Mouse (Mus musculus) Patski (cell line): ENCODE results near the gene Ubl3. TPM values are rescaled to one million over a fixed set of nuclear protein-coding genes. Genes with fewer than 3 reads are reported as not detected.

Experiments
- ATAC-seq: fragments of 100-300 bp; one replicate; pipeline ENCODE4 v1.8.0; 2021
- CTCF ChIA-PET: fragments of 350-600 bp; sonication (Branson Sonifier 250); formaldehyde crosslinking; loops from one replicate; lab custom pipeline; 2022; ENCODE audit warnings: inconsistent platforms; lab: Charles Lee
- POLR2A ChIA-PET: fragments of 350-600 bp; sonication (Branson Sonifier 250); formaldehyde crosslinking; loops from one replicate; lab custom pipeline; 2022; ENCODE audit warnings: antibody characterized with exemption, inconsistent platforms; lab: Charles Lee
- DNase-seq: peaks from one replicate; pipeline ENCODE4 v3.0.0-alpha.2; 2011; ENCODE audit warnings: low read depth, low spot score
- H3K27me3 ChIP-seq: fragments of 371-371 bp; one replicate; pipeline ENCODE4 v1.5.1; 2021
- CTCF ChIP-seq: fragments of 100-300 bp; IDR thresholded peaks from one replicate; pipeline ENCODE4 v1.5.1; 2021
- in situ Hi-C: fragments of 300-500 bp; cut with MboI; formaldehyde crosslinking; loops from 3 replicates; pipeline ENCODE4 v1.11.1; 2018; ENCODE audit warnings: low pct_unique_long_range_greater_than_20kb, mixed read lengths
- polyA plus RNA-seq: library from polyadenylated mRNA; unstranded; gene quantifications from one replicate; pipeline ENCODE4 v1.2.3, GENCODE M21; 2021

The Ubl3 gene
- polyA plus RNA-seq, 1 experiment from 2014 or later: 131 TPM

DNA sequence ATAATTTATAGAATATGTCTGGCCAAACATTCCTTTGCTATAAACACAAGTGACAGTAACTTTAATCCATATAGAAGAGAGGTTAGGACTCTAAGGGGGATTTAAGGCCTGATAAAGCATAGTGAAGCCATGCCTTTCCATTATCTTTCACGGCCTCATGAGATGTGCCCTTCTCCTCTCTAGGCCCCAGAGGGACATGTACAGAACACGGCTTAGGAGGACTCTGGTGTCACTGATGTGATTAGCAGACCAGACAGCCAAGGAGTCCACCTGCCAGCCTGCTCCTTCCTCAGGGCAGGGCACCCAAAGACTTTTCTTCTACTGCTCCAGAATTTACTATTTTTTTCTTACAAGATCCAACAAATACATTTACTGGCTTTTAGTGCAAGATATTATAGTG lies 42.3 kb downstream of the Ubl3 start:
- no peaks in the 10 kb centered on the region for H3K27me3 ChIP-seq
- no peak for ATAC-seq
- TF ChIP-seq CTCF: no peak
- DNase-seq: no peak
- CTCF ChIA-PET: no interaction called here
- POLR2A ChIA-PET: no interaction called here
- in situ Hi-C loops: no loop called here

DNA sequence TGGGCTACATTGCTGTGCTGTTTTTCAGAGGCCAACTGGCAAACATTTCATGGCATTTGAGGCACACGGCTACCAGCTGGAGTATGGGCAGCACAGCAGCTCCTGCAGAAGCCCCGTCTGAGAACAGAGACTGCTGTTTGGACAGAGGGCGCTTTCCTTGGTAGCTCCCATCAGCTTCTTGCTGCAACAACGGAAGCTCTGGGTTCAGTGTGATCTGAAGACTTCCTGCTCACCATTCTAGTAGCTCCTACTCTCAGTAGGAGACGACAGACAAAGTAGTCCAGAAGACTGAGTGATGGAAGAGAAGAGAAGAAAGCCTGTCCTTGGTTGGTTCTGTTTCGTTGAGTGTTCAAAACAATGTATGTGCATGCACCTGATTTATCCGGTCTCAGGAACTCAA lies 42.9 kb downstream of the Ubl3 start:
- DNase-seq (no peak), ATAC-seq (no peak)
- ChIA-PET CTCF (interaction anchor here (1.4 kb wide), 1 partner anchor 12 kb away, joined by 3 read pairs; no protein-coding TSS in a partner anchor), POLR2A (no interaction called here)
- no peaks in the 10 kb centered on the region for H3K27me3 ChIP-seq
- no peak for TF ChIP-seq CTCF
- in situ Hi-C loops: no loop called here

DNA sequence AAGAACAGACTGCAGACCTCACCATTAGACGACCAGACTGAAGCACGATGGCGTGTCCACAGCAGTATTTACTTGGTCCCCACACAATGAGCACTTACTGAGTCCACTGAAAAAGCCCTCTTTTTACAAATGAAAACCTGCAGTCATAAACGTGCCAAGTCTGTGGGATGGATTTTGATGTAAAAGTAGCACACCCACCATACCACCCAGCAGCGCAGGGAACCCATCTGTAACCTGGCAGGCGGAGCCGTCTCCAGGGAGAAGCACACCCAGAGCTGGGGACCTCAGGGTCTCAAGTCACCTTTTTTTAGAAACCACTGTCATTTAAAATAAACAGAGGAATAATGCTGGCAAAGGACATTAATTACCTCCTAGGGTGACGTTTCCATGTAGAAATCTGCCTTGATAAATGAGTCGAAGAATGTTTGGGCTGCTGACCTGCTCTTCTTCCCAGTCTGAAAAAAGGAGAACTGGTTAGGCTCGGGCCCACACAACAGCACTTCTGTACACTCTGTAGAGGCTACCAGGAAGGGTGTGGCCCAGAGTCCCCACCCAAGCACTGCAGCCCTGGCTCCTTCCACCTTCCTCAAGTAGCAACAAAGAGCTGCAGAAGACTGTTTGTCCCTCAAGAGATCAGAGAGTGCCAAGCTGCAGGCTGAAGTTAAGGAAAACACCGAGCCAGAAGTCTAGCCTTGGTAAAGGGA lies 43.5 kb downstream of the Ubl3 start:
- in situ Hi-C loops: no loop called here
- ChIA-PET POLR2A (no interaction called here), CTCF (interaction anchor here (1.4 kb wide), 1 partner anchor 11 kb away, joined by 3 read pairs; no protein-coding TSS in a partner anchor)
- DNase-seq (no peak), ATAC-seq (no peak)
- no peak for TF ChIP-seq CTCF
- no peaks in the 10 kb centered on the region for H3K27me3 ChIP-seq

DNA sequence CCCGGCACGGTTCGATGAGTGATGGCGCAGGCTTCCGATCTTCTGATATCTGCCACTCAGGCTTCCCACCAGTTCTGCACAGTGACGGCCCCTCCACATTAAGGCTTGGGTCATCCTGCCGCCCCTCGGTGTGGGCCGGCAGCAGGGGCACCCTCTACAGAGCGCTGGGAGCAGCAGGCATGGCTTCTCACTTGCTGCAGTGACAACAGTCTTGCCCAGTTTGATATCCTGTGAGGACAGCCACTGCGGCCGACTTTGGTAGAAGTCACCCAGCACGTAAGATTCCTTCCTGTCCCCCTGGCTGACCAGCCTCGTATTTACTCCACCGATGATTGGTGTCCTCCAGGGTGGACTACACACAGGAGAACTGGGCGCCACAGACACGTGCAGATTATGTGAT lies 47.2 kb downstream of the Ubl3 start:
- no peak for TF ChIP-seq CTCF
- in situ Hi-C loops: no loop called here
- DNase-seq (no peak), ATAC-seq (no peak)
- CTCF ChIA-PET: no interaction called here
- POLR2A ChIA-PET: no interaction called here
- H3K27me3 ChIP-seq: no peaks in the 10 kb centered on the region

DNA sequence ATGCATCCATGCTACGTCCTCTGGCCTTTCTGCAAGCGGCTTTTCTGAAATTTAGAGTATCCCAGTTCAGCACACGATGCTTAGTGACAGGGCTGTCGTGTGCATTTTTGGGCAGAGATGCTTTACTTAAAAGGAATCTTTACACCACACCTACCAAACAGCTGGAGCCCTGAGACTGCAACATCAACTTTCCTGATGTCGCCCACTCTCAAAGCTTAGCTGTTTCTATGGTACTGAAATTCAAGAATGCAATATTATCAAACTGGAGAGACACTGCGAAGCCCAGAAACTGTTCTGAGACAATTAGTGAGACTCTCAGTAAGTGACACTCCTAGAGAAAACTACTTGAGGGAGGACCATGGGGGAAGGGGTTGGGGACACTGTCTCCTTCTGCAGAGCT lies 50.4 kb downstream of the Ubl3 start:
- ChIA-PET CTCF (interaction anchor here (1.4 to 2.2 kb wide), 3 partner anchors 8 to 12 kb away, joined by 3 to 8 read pairs (median 5); no protein-coding TSS in a partner anchor), POLR2A (no interaction called here)

DNA sequence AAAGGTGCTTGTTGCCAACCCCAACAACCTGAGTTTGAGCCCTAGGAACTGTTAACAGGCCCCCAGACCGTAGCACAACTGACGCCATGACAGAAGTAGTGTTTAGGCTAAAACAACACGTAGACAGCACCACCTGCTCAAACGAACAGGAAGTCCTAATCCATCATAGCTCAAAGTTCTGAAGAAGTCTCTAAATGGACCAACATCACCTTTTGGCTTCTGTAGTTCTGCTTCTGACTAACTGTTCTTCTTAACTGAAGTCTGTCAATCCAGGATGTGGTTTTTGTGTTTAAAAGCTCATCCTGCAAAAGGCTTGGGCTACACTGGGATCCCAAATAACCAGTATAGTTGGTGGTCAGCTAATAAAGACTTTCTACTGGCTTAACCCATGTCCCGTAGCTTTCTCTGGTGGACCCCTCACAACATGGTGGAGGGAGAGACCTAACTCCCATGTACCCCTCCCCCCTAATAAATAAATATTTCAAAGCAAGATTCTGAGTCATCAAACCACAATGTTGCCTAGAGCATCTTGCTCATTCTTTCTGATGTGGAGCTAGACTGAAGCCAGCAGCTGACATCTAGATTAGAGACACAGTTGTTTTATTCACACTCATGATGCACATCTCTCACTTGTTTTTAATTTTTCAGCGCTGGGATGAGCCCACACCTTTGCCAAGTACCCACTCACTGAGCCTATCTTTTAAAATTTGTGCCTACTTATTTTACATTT lies 51.2 kb downstream of the Ubl3 start:
- no peak for ATAC-seq
- CTCF ChIA-PET: interaction anchor here (1.4 to 2.2 kb wide), 3 partner anchors 8 to 13 kb away, joined by 3 to 8 read pairs (median 5); no protein-coding TSS in a partner anchor
- DNase-seq: no peak
- no peak for TF ChIP-seq CTCF
- POLR2A ChIA-PET: interaction anchor here (0.6 kb wide), 1 partner anchor 983 kb away, joined by 3 read pairs; no protein-coding TSS in a partner anchor
- in situ Hi-C loops: no loop called here
- no peaks in the 10 kb centered on the region for H3K27me3 ChIP-seq

More for the DNA sequence above, 50.4 kb downstream of the Ubl3 start:
- no peak for TF ChIP-seq CTCF
- H3K27me3 ChIP-seq: no peaks in the 10 kb centered on the region
- in situ Hi-C loops: no loop called here
- ATAC-seq (no peak), DNase-seq (no peak)

DNA sequence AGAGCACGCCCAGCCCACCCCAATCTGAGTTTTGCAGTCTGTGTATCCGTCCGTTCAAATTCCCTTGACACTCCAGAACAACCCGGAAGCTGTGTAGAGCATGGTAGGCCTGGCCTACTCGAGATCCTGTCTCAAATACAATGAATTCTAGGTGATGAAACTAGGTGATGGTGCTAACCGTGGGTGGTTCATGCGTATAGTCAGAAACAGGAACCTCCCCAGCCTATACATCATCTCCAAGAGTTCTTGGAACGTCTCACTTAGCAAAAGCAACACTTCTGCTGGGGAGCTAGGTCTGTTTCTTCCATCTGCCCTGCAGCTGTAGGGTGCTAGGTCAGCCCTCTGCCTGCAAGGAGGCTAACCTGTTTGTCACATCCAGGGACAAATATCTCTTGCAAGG lies 52.1 kb downstream of the Ubl3 start:
- ATAC-seq (no peak), DNase-seq (no peak)
- ChIA-PET CTCF (interaction anchor here (1.4 to 2.2 kb wide), 3 partner anchors 11 to 15 kb away, joined by 3 to 8 read pairs (median 5); no protein-coding TSS in a partner anchor), POLR2A (no interaction called here)
- no peak for TF ChIP-seq CTCF
- no peaks in the 10 kb centered on the region for H3K27me3 ChIP-seq
- in situ Hi-C loops: no loop called here

DNA sequence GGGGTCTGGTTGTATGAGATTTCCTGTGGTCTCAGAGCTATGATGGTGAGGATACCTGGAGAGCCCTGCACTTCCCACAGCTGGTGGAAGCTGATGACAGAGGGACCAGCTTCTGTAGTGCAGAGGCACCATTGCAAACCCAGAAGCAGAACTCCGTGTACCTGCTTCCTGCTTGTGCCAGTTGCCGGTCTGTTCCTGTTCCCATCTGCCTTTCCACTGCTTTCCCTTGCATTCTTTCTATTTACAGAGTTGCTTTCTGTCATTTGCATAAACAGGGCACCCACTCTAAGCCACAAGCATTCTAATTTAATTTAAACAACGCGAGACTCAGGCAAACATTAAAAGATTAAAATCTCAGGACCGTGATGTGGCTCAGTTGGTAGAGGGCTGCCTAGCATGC lies 53.0 kb downstream of the Ubl3 start:
- no peak for TF ChIP-seq CTCF
- in situ Hi-C loops: no loop called here
- DNase-seq (no peak), ATAC-seq (no peak)
- ChIA-PET CTCF (interaction anchor here (2.0 kb wide), 1 partner anchor 14 kb away, joined by 5 read pairs; no protein-coding TSS in a partner anchor), POLR2A (no interaction called here)
- H3K27me3 ChIP-seq: no peaks in the 10 kb centered on the region

DNA sequence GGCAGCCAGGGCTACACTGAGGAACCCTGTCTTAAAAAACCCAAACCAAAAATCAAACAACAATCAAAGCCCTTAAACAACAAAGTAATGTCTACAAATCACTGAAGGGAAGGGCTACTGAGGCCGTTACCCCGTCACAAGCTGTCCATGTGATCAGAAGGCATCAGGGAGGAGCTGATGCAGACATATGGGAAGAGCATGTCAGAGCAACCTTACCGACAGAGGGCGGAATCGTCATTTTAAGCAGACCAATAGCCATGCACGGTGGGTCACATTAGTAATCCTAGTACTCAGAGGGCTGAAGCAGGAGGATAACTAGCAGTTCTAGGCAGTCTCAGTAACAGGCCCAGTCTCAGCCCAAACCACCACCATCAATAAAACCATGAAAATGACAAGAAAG lies 56.6 kb downstream of the Ubl3 start:
- ATAC-seq: no peak
- TF ChIP-seq CTCF: no peak
- no peak for DNase-seq
- ChIA-PET POLR2A (no interaction called here), CTCF (no interaction called here)
- H3K27me3 ChIP-seq: no peaks in the 10 kb centered on the region
- in situ Hi-C loops: no loop called here

DNA sequence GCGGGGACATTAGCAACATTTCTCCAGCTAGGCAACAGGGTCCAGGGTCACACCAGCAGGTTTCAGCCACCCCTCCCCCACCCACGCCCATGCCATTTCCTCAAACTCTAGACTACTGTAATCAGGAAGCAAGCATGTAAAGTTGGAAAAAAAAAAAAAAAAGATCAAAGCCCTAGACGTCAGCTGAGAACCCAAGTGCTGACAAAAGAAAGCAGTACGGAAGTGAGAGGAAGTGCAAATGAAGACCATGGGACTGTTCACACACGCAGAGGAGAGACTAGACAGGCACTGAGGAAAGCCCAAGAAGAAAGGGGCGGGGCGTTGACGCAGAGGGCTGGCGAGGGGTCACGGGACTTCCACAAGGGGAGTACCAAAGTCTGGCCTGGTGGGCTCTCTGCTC lies 57.4 kb downstream of the Ubl3 start:
- ATAC-seq: no peak
- ChIA-PET POLR2A (interaction anchor here (0.6 kb wide), 1 partner anchor 1140 kb away, joined by 5 read pairs; no protein-coding TSS in a partner anchor), CTCF (no interaction called here)
- no peak for DNase-seq
- in situ Hi-C loops: no loop called here
- TF ChIP-seq CTCF: no peak
- no peaks in the 10 kb centered on the region for H3K27me3 ChIP-seq

DNA sequence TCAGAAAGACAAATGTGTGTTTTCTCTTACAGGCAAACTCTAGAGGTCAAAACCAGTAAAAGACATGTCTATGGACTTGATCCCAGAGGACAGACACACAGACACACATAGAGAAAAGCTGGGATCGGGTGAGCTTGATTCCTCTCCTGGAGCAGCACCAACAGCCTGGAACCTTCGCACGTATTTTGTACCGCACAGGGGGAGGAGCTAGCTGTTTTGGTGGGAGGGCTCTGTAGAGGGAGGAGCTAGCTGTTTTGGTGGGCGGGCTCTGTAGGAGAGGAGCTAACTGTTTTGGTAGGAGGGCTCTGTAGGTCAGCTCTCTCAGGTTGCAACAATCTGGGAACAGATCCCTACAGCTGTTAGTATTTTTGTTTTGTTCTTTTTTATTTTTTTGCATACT lies 58.3 kb downstream of the Ubl3 start:
- no peak for ATAC-seq
- POLR2A ChIA-PET: no interaction called here

More for the DNA sequence above, 58.3 kb downstream of the Ubl3 start:
- DNase-seq: no peak
- CTCF ChIA-PET: interaction anchor here (0.8 to 1.8 kb wide), 2 partner anchors 8 to 9 kb away, joined by 3 to 5 read pairs; no protein-coding TSS in a partner anchor
- no peaks in the 10 kb centered on the region for H3K27me3 ChIP-seq
- no peak for TF ChIP-seq CTCF
- in situ Hi-C loops: no loop called here
